Mouse (Mus musculus) layer of hippocampus, postnatal 25 days (tissue): ENCODE results near the gene Krtap4-7. TPM values are rescaled to one million over a fixed set of nuclear protein-coding genes. Genes with fewer than 3 reads are reported as not detected.
"Not testable (repeated sequence)": the region's sequence is repeated elsewhere in the genome, so short reads cannot be mapped to it uniquely, and the experiment has no call there.

Source experiments
- DNase-seq, 2 experiments: peaks; one replicate each; pipeline ENCODE4 v3.0.0; 2022; ENCODE audit warnings: mixed read lengths in 2 of 2, low spot score in 1 of 2; ENCODE audit errors: extremely low spot score in 1 of 2
- total RNA-seq, 2 experiments: library from RNA; stranded (reverse); gene quantifications; 2 replicates each; pipeline ENCODE4 v1.2.3; 2021

Krtap4-7 gene
- total RNA-seq: not detected

GRCm38 (mm10) chr11:99643635-99644139 lies at the start of gene Krtap4-7:
Krtap4-7 (minus strand) TSS chr11:99644089.
- not testable (repeated sequence) for DNase-seq

GRCm38 (mm10) chr11:99690463-99690862 lies 46.6 kb upstream of the Krtap4-7 start, which contains the start of gene Gm14190:
Gm14190 (minus strand) TSS chr11:99690740.
- DNase-seq: no peak

GRCm38 (mm10) chr11:99685235-99685634 lies 41.3 kb upstream of the Krtap4-7 start:
- DNase-seq: not testable (repeated sequence)

DNA sequence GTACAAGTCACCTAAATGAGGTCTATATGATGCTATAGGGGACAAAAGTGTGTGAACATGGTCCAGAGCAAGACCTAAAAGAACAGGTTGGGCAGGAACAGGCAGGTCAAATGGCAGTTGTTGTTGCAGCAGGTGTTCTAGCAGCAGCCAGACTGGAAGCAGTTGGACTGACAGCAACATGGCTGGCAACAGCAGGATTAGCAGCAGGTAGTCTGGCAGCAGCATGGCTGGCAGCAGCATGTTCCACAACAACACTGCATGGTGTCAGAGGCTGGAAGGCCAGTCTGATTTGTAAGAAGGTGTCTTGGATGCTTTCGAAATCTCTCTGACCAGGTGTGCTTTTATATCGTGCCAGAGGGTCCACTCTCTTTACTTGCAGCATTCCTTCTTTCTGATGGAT lies 39.6 kb upstream of the Krtap4-7 start:
- no peak for DNase-seq

DNA sequence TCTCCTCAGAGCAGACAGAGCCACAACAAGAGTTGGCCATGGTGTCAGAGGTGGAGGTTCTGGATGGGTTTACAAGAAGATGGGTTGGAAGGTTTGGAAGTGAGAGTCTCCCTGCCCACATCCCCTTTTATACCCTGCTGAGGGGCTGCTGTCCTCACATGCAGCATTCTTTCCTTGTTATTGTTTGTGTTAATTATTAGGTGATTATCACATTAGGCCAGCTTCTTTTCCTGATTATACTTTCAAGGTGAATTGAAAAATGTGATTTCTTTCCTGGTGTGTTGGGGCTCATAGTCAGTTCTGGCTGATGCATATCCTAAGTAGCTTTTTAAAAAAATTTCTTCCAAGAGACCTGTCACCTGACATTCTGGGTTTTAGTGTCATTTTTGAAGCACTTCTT lies 22.0 kb upstream of the Krtap4-7 start, which contains the start of gene Krtap4-6:
Krtap4-6 (minus strand) TSS at position 101 of the 400 bp plus-strand sequence.
- no peak for DNase-seq

GRCm38 (mm10) chr11:99662802-99663201 lies 18.9 kb upstream of the Krtap4-7 start:
- no peak for DNase-seq

GRCm38 (mm10) chr11:99659256-99659655 lies 15.4 kb upstream of the Krtap4-7 start:
- no peak for DNase-seq

DNA sequence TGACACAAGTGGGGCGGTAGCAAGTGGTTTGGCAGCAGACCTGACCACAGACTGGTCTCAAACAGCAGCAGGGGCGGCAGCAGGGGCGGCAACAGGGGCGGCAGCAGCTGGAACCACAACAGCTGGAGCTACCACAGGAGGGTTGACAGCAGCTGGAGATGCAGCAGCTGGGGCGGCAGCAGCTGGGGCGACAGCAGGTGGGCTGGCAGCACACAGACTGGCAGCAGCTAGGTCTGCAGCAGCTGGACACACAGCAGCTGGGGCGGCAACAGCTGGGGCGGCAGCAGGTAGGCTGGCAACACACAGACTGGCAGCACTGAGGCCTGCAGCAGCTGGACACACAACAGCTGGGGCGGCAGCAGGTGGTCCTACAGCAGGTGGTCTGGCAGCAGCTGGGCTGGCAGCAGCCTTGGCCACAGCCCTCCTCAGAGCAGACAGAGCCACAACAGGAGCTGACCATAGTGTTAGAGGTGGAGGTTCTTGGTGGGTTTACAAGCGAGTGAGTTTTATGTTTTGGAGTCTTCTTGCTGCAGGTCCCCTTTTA lies 14.7 kb upstream of the Krtap4-7 start, which contains the start of gene Gm11563:
Gm11563 (minus strand) TSS at position 494 of the 544 bp plus-strand sequence.
- not testable (repeated sequence) for DNase-seq

DNA sequence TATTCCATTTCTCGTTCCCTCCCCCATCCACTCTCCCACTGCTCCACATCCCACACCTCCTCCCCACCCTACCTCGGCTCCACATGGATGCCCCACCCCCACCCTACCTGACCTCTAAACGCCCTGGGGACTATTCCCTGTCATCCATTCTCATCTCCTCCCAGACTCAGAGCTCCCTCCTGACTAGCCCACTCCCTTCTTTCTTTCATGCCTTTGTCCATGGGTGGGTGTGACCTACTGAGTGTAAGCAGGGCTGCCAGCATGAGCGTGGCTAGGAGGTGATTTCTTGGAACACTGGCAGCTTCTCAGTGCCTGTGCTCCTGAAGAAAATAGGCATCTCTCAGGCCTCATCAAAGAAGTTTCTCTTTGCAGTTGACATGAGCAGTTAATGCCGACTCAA lies 13.2 kb upstream of the Krtap4-7 start:
- DNase-seq: no peak

DNA sequence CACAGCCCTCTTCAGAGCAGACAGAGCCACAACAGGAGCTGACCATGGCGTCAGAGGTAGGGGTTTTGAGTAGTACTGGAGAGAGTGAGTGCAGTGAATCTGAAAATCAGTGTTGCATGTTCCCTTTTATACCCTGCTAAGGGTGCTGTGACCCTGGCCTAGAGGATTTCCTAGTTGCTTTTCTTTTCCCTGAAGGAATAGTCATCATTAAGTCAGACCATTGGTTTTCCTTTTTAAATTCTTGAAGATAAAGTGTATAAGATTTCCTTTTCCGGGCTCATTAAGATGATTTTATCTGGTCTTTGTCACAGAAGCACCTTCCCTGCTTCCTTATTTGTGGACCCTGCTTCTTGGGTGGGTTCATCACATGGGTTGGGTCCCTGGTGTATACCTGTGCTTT lies 6.2 kb upstream of the Krtap4-7 start, which contains the start of gene Gm11555:
Gm11555 (minus strand) TSS at position 101 of the 400 bp plus-strand sequence.
- no peak for DNase-seq

- no peak for DNase-seq
Observed at GRCm38 (mm10) chr11:99646444-99646843, 2.6 kb upstream of the Krtap4-7 start.

DNA sequence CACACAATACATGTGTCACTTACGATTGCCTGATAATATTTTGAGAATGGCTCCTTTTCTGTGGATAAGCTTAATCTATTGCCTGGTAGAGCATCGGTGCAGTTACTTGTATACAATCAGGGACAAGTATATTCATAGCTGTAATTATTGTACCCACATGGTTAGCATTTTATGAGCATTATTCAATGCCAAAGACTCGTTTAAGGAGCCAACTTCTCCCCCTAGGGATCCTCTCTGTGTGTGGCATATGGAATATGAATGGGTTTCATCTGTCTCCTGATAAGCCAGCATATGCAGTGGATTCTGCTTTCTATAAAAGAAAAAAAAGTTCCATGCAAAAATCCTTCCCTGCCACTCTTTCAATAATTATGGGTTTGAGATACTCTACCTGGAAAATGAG lies 462 bp upstream of the Krtap4-7 start:
- DNase-seq: no peak

DNA sequence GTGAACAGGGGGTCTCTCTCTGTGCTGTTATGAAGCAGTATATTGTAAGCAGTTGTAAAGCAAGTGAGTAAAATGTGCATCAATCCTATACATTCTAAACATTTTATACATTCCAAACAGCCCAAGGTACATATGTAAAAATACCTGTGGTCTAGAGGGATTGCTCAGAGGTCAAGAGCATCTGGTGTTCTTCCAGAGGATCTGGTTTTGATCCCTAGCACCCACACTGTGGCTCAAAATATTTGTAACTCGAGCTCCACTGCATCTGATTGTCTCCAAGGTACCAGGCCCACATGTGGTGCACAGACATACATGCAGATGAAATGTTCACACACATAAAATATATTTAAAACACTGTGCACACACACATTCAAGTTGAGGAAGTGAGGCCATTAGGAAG lies 3.0 kb downstream of the Krtap4-7 start:
- no peak for DNase-seq

DNA sequence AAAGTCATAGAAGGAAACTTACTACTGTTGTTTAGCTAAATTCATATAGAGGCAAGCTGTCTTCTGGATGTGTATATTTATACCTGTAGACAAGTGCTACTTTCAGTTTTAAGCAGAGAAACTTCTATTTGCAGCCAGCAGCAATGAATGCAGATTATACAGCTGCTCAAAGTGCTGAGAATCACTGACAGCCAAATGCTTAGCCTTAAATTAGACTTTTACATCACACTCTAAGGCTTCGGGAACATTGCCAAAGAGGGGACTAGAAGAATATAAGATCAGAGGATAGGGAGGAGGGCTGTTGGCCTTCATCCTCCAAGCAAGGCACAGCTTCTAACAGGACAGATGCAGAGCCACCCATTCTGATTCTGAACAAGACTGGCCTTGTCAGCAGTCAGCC lies 6.8 kb downstream of the Krtap4-7 start:
- no peak for DNase-seq

DNA sequence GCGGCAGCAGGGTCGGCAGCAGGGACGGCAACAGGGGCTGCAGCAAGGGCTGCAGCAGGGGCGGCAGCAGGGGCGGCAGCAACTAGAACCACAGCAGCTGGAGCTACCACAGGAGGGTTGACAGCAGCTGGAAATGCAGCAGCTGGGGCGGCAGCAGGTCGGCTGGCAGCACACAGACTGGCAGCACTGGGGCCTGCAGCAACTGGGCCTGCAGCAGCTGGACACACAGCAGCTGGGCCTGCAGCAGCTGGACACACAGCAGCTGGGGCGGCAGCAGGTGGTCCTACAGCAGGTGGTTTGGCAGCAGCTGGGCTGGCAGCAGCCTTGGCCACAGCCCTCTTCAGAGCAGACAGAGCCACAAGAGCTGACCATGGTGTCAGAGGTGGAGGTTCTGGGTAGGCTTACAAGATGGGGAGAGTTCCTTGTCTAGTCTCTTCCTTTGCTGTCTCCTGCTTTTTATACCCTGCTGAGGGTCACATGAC lies 9.2 kb downstream of the Krtap4-7 start, which contains the start of gene Krtap4-2:
Krtap4-2 (minus strand) TSS at position 432 of the 482 bp plus-strand sequence.
- no peak for DNase-seq

DNA sequence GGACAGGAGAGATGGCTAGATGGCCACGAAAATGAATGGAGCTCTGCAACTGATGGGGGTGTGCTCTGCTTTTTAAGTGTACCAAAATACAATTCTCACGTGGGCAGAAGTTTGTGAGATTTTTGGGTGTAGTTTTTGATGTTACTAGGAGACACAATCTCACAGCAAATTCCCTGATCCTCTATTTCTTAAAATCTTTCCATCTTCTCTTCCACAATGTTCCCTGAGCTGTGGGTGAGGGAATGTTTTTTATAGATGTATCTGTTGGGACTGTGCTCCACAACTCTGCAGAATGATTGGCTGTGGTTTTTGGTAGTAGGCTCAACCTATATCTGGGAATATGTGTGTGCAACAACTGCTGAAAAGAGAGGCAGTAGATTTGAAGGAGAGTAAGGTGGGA lies 10.6 kb downstream of the Krtap4-7 start:
- no peak for DNase-seq

DNA sequence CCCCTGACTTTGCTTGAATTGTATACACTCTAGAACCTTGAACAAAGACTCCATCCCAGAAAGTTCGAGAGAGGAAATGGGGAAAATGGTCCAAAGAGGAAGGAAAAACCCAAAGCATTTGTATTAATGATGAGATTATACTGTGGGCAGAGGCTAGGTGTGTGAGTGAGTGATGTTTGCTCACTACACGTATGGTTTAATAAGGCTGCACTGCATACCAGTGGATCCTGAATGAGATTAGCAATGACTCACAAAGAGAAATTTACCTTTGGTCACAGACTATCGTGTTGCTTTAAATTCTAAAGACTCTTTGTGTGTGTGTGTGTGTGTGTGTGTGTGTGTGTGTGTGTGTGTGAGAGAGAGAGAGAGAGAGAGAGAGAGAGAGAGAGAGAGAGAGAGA lies 13.0 kb downstream of the Krtap4-7 start:
- no peak for DNase-seq

GRCm38 (mm10) chr11:99628138-99628537 lies 15.8 kb downstream of the Krtap4-7 start, which contains the start of gene Krtap4-1:
Krtap4-1 (minus strand) TSS chr11:99628238.
- DNase-seq: no peak

GRCm38 (mm10) chr11:99620335-99620734 lies 23.6 kb downstream of the Krtap4-7 start, which contains the start of gene Gm11562:
Gm11562 (minus strand) TSS chr11:99620435.
- no peak for DNase-seq

DNA sequence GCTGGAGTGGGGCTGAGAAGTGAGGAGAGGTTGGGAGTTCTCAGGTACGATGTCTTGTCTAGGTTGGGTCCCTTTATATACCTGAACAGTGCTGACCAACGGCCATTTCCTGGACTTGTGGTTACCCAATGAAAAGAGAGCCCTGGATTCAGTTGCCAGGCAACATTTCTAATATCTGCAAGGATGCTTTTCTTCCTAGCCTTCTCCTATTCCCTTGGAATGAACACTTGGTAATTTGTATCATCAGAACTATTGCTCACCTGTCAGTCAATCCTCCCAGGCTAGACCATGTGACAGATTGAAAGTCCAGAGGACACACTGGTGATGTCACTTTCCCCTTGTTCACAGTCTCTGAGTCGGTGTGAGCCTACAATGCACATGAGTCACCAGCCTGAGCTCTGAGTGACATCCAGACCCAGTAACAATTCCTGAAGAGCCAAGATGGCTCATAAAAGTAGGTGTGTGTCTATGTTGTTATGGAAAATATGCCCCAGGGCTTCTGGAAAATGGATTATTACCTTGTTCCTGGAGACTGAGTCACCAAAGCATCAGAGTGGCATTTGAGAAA lies 29.0 kb downstream of the Krtap4-7 start, which contains the start of gene Krtap2-4:
Krtap2-4 (minus strand) TSS at position 51 of the 568 bp plus-strand sequence.
- no peak for DNase-seq

DNA sequence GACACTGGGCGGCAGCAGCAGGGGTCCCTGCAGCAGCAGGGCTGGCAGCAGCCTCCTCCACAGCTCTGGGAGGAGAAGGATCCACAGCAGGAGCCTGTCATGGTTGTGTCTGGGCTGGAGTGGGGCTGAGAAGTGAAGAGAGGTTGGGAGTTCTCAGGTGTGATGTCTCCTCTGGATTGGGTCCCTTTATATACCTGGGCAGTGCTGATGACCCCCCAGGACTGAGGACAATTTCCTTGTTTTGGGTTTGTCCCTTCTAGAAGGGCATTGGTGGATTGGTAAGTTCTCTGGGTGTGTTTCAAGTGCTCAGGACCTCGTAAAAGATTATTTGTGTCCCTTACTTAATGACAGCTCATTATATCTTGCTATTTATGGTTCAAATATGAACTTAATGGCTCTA lies 33.8 kb downstream of the Krtap4-7 start, which contains the start of gene Gm11937:
Gm11937 (minus strand) TSS at position 101 of the 400 bp plus-strand sequence.
- DNase-seq: not testable (repeated sequence)
